Mouse (Mus musculus) bone marrow macrophage, adult 2 months (primary cell): ENCODE results near the gene Gm17018. TPM values are rescaled to one million over a fixed set of nuclear protein-coding genes. Genes with fewer than 3 reads are reported as not detected.

Experiments used
- H3K27ac ChIP-seq: 2 replicates; pipeline ENCODE4 v1.5.1; 2012; ENCODE audit warnings: low read depth, low read length; ENCODE audit not compliant: insufficient read depth
- H3K4me1 ChIP-seq: 2 replicates; pipeline ENCODE4 v1.6.1; 2012; ENCODE audit warnings: low read length; ENCODE audit not compliant: control insufficient read depth, insufficient read depth
- H3K4me3 ChIP-seq: 2 replicates; pipeline ENCODE4 v1.5.1; 2012; ENCODE audit warnings: mild to moderate bottlenecking, low read length, moderate library complexity; ENCODE audit not compliant: insufficient read depth
- CTCF ChIP-seq: IDR thresholded peaks from 2 replicates; pipeline ENCODE4 v1.5.1; 2012; ENCODE audit warnings: low read depth, mild to moderate bottlenecking, low read length, moderate library complexity
- POLR2A ChIP-seq: IDR thresholded peaks from 2 replicates; pipeline ENCODE4 v1.6.1; 2012; ENCODE audit warnings: mild to moderate bottlenecking, low read depth, low read length, borderline replicate concordance
- polyA plus RNA-seq: library from polyadenylated mRNA; stranded (reverse); fragments of >200 nt; gene quantifications from 2 replicates; pipeline ENCODE4 v1.2.4, GENCODE M21; 2012; ENCODE audit not compliant: missing spikeins, insufficient read depth, insufficient read length

Gene Gm17018
- 35.3 and 36.0 TPM in 2 replicates for polyA plus RNA-seq

DNA sequence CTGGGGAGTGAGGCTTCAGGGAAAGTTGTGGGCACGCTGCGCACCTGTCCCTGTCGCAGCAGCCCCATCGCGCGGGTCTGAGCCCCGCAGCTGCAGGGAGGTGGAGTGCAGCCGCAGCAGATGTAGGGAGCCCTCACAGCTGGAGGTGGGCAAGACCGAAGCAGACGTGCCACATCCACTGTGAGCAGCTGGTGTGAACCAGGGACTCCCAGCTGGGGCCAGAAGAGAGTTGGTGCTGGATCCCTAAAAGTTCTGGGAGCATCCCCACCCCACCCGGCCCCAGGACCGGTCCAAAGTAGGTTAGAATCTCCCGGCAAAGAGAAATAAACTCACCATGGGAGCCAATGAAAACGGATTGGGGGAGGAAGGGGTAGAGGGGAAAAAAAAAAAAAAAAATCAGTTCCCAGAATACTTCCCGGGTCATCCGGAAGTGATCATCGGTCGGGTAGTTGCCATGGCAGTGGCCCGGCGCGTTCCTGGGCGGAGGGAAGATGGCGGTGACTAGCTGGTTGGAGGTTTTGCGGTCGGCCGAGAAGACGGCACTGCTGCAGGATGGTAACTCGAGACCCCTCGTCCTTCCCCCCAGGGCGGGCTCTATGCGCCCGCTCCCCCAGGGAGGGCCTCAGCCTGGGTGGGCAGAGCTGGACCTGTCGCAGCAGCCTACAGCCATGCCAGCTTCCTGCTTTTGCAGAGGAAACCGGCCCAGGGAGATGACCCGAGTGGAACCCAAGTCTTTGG lies at the start of gene Gm17018, which contains the start of gene Poll:
Gene Gm17018 (plus strand): TSS at position 463 of the 738 bp plus-strand sequence.
Gene Poll (minus strand): TSS at position 379 of the 738 bp plus-strand sequence.
- peak within 1 kb of the TSS; percentile 82 for H3K4me3 ChIP-seq
- H3K27ac ChIP-seq = peak within 1 kb of the TSS; percentile 52
- peaks cover 28% of the 10 kb centered on the region for H3K4me1 ChIP-seq
- no peak for TF ChIP-seq CTCF
- TF ChIP-seq POLR2A = no peak

DNA sequence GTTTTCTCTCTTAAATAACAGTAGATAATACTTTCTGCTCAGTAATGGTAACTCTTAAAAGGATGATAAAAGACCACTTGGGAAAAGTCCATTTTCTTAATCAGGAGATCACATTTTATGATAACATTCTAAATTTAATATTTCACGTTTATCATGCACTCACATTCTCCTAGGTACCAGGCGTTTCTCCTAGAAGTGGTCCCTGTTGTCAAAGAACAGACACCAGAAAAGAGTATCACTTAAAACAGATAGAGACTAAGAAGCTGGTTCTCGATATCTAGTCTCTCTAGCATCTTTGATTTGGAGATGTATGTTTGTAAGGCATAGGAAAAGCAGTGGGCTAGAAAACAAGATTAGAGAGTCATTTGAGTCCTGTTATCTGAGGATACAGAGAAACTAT lies 49.7 kb upstream of the Gm17018 start:
- TF ChIP-seq POLR2A = no peak
- TF ChIP-seq CTCF = no peak
- Histone ChIP-seq H3K4me1 (no peaks in the 10 kb centered on the region), H3K27ac (no peak overlapping the region), H3K4me3 (no peak overlapping the region)

DNA sequence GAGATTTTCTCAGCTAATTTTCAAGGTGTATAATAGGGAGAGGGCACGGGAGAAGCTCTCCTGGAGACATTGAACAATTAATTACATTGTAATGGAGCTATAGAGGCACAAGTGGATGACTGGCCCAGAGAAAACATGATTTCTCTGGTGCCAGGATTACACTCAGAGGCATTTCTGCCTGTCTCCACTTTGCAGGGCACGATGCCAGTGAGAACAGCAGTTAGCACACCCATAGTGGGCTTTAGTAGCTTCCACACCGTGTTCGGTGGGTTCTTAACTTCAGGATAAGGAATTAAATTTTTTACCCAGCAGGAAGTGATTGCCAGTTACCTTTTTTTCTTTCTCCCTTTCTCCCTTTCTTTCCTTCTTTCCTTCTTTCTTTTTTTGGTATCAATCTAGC lies 49.0 kb upstream of the Gm17018 start:
- no peaks in the 10 kb centered on the region for H3K4me1 ChIP-seq
- no peak for TF ChIP-seq POLR2A
- no peak for TF ChIP-seq CTCF
- no peak overlapping the region for H3K4me3 ChIP-seq
- no peak overlapping the region for H3K27ac ChIP-seq

DNA sequence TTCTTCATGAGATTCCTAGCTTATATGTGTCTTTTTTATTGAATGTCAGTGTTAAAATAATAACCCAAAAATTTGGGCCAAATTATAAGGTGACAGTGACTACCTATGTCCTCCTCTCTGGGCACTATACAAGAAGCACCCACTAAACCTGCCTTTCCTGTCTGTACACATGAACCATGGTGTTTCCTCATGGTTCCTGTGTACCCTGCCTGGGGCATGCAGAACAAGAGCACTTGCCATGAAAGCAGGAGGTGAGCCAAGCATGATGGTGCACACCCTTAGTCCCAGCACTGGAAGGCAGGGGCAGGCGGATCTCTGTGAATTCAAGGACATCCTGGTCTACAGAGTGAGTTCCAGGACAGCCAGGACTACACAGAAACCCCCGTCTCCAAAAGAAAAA lies 45.1 kb upstream of the Gm17018 start:
- no peak overlapping the region for H3K4me3 ChIP-seq
- H3K27ac ChIP-seq = no peak overlapping the region
- TF ChIP-seq CTCF = no peak
- TF ChIP-seq POLR2A = no peak
- no peaks in the 10 kb centered on the region for H3K4me1 ChIP-seq

DNA sequence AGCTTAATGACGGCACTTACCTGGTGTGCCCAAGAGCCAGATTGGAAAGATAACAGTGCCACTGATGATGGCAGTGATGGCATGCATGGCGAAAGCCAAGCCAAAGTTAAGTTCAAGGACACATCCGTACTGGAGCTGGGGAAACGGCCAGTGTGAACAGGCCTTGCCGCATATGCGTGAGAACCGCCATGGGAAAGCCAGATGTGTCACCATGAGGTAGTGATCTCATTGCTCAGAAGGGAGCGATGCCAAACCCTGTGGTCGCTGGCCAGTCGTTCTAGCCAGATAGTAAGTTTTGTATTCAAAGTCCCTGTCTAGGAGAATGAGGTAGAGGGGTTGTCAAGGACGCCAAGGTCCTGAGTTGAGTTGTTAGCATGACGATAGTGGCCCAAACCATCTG lies 44.2 kb upstream of the Gm17018 start:
- Histone ChIP-seq H3K4me1 (no peaks in the 10 kb centered on the region), H3K27ac (no peak overlapping the region), H3K4me3 (no peak overlapping the region)
- no peak for TF ChIP-seq POLR2A
- TF ChIP-seq CTCF = no peak

DNA sequence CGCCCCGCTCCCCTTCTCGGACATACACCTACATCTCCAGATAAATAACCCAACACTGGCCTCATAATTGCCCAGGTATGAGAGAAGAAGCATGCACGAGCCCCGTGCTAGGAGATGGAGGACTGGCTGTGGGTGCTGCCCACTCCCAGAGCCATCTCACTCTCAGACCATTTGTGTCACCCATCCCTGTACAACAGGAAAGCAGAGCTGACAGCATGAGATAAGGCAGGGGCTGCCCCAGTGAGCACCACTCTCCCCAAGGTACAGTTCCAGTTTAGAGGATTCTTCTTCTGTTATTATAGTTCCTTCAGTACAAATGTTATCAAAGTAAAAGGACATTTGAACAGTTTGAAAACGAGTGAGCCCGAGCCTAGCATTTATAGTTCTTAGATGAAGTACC lies 33.0 kb upstream of the Gm17018 start:
- Histone ChIP-seq H3K27ac (no peak overlapping the region), H3K4me1 (peaks cover 12% of the 10 kb centered on the region), H3K4me3 (no peak overlapping the region)
- TF ChIP-seq CTCF = no peak
- no peak for TF ChIP-seq POLR2A

DNA sequence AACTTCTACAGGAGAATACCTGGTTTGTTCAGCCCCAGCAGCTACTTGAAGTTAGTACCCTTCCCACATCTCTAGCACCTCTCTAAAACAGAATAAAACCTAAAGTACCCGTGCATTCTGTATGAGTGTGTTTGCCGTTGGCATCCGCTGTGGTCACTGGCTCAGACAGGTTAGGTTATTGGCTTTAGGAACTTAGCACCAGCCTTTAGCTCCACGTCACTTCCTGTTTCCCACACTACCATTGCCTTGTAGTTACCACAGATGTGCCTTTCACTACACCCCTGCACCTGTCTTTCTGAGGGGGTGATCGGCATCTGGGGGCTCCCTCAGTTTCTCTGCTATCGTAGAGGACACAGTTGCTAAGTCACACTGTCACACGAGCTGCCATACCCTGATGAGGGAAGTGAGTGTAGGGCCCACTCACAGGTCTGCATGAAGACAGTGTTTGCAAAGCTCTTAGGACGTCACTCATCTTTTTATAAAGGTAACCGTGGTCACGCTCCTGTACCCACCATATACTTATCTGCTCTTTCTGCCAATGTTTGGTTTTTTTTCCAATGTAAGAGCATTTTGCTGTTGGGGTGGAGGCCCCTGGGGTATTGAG lies 32.4 kb upstream of the Gm17018 start:
- TF ChIP-seq POLR2A (no peak), CTCF (no peak)

DNA sequence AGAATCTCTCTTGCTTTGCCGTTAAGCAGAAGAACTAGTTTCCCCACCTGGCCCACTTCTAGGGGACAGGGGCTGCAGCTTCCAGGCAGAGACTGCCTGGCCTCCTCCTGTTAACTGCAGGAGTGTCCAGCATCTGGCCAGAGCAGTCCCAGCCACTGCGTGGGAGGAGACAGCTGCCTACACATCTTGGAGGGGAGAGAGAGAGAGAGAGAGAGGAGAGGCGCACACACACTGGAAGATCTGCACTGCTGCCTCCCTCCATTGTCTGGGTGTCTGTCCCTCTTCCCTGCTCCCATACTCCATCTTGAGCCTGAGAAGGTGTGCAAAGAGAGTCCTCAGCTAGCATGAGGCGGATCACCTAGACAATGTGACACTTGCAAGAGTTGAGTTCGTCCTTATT lies 31.1 kb upstream of the Gm17018 start:
- no peak for TF ChIP-seq POLR2A
- no peak for TF ChIP-seq CTCF
- Histone ChIP-seq H3K27ac (no peak overlapping the region), H3K4me3 (no peak overlapping the region), H3K4me1 (peaks cover 12% of the 10 kb centered on the region)

More for the DNA sequence above, 32.4 kb upstream of the Gm17018 start:
- Histone ChIP-seq H3K27ac (no peak overlapping the region), H3K4me1 (peaks cover 12% of the 10 kb centered on the region), H3K4me3 (no peak overlapping the region)

DNA sequence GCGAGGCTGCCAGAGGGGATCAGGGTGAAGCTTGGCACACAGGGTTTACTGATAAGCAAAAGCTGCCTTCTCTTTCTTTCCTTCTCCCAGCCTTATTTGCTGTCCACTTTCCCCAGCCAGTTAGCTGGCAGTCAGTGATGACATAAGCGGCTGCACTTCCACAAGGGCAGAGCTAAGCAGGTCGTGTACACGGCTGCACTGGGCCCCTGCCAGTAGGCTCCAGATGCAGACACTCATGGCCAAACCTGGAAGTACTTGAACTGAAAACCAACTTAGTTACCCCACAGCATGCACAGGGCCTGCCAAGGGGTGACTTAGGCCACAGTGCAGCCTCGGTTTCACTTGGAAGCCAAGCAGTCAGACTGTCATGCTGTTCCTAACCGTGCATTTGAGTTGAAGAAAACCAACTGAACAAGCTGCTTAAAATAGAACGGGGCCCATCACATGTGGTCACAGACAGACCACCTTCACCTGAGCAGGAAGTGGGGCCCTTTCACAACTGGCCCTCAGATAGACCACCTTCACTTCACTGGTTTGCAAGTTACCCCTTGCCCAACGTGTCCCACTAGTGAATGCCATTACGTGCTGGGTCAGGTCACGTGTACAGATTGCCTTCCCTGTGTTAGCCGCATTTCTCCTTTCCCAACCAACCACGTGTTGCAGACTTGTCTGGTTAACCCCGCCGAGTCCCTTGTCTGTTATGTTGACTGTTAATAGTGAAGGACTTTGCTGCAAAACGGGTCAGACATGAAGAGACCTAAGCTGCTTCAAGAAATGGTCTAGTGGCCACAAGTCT lies 30.0 kb upstream of the Gm17018 start:
- Histone ChIP-seq H3K27ac (no peak overlapping the region), H3K4me3 (no peak overlapping the region), H3K4me1 (peaks cover 12% of the 10 kb centered on the region)
- TF ChIP-seq POLR2A (no peak), CTCF (no peak)

DNA sequence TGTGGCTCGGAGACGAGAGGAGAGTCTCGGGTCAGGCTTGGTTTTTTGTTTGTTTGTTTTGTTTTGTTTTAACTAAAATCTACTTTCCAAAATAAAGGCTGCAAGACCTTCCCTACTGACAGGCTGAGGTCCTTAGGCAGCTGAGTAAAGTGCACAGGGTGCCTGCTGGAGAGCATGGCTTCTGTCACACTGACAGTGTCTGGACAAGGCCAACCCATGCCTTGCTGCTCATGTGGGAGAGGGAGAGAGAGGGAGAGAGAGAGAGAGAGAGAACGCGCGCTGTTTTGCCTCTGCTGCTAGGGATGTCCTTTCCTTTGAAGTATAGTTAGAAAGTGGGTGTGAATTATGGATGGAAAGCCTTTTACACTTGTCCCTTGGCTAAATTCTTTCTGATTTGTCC lies 28.9 kb upstream of the Gm17018 start:
- Histone ChIP-seq H3K4me3 (no peak overlapping the region), H3K4me1 (peaks cover 7% of the 10 kb centered on the region), H3K27ac (no peak overlapping the region)
- TF ChIP-seq CTCF (no peak), POLR2A (no peak)
